Mouse (Mus musculus) ES-E14 (cell line): ENCODE results near the gene Snrk.

ENCODE experiments used
- CHD2 ChIP-seq: IDR thresholded peaks from 2 replicates; pipeline ENCODE4 v1.6.1; 2014; ENCODE audit warnings: mild to moderate bottlenecking, low read depth, low read length, inconsistent platforms
- HCFC1 ChIP-seq: IDR thresholded peaks from 2 replicates; pipeline ENCODE4 v1.6.1; 2012; ENCODE audit warnings: low read length, inconsistent platforms, borderline replicate concordance; ENCODE audit not compliant: insufficient read depth
- MAFK ChIP-seq: IDR thresholded peaks from 2 replicates; pipeline ENCODE4 v1.6.1; 2014; ENCODE audit warnings: mild to moderate bottlenecking, low read depth, low read length, inconsistent platforms; ENCODE audit not compliant: insufficient read depth
- ZC3H11A ChIP-seq: IDR thresholded peaks from 2 replicates; pipeline ENCODE4 v1.6.1; 2012; ENCODE audit warnings: low read depth, mild to moderate bottlenecking, inconsistent platforms, low read length, borderline replicate concordance

- TF ChIP-seq ZC3H11A, result no peak
- TF ChIP-seq HCFC1, result no peak
- TF ChIP-seq MAFK, result no peak
- TF ChIP-seq CHD2, result no peak
These were observed 56.6 kb downstream of the Snrk start for GRCm38 (mm10) chr9:122173405-122174233.
